Mouse (Mus musculus) left cerebral cortex, adult 8-10 months (tissue): Measurements from ENCODE around the gene Olfr281. TPM values are rescaled to one million over a fixed set of nuclear protein-coding genes. Genes with fewer than 3 reads are reported as not detected.

Source experiments
- DNase-seq, 2 experiments: peaks; one replicate each; pipeline ENCODE4 v3.0.0; 2022; ENCODE audit warnings: low spot score in 2 of 2
- total RNA-seq, 4 experiments: library from RNA; stranded (reverse); gene quantifications; 2 replicates each; pipeline ENCODE4 v1.2.4; 2022

Olfr281 gene
- total RNA-seq, 4 experiments from 2014 or later = not detected

GRCm38 (mm10) chr15:98483907-98484886, 31.8 kb downstream of the Olfr281 start:
- no peak for DNase-seq

- no peak for DNase-seq
Observed at GRCm38 (mm10) chr15:98486433-98487021, 34.1 kb downstream of the Olfr281 start.

- no peak for DNase-seq
Observed at GRCm38 (mm10) chr15:98491332-98491731, 38.9 kb downstream of the Olfr281 start.

- no peak for DNase-seq
Observed at GRCm38 (mm10) chr15:98492102-98492501, 39.7 kb downstream of the Olfr281 start, which contains the start of gene Olfr279. Gene Olfr279, plus strand, starts transcription at chr15:98492402.

GRCm38 (mm10) chr15:98497631-98498030, 45.2 kb downstream of the Olfr281 start:
- DNase-seq = no peak

GRCm38 (mm10) chr15:98503317-98503716, 50.9 kb downstream of the Olfr281 start:
- DNase-seq = no peak

- no peak for DNase-seq
Observed at GRCm38 (mm10) chr15:98504514-98504913, 52.1 kb downstream of the Olfr281 start.

- DNase-seq = no peak
Observed at GRCm38 (mm10) chr15:98506253-98506957, 54.0 kb downstream of the Olfr281 start.

GRCm38 (mm10) chr15:98507321-98507720, 54.9 kb downstream of the Olfr281 start:
- no peak for DNase-seq

GRCm38 (mm10) chr15:98509387-98509786, 57.0 kb downstream of the Olfr281 start:
- no peak for DNase-seq

Other genes with a start within 250 kb of the Olfr281 start
- under 1 TPM in 2 of 4 experiments, not detected in 2; 0.17 to 0.35 TPM for gene Gm44579, start 231.6 kb upstream of the Olfr281 start, total RNA-seq
- gene Olfr287, start 231.5 kb upstream of the Olfr281 start, total RNA-seq = 1 to 10 TPM; 4.2 to 4.9 (median 4.5) TPM
- gene Olfr286, start 218.1 kb upstream of the Olfr281 start, total RNA-seq = not detected
- gene H1fnt, start 195.3 kb upstream of the Olfr281 start, total RNA-seq = not detected
- gene Zfp641, start 156.4 kb upstream of the Olfr281 start, total RNA-seq = 1 to 10 TPM; 7.4 to 8.3 (median 8.1) TPM
- gene Olfr285, start 135.2 kb upstream of the Olfr281 start, total RNA-seq = not detected
- not detected for gene Olfr284, start 111.6 kb upstream of the Olfr281 start, total RNA-seq
- not detected for gene Olfr283, start 71.6 kb upstream of the Olfr281 start, total RNA-seq
- not detected for gene Olfr282, start 21.4 kb upstream of the Olfr281 start, total RNA-seq
- gene OR5BS1P, start 17.3 kb downstream of the Olfr281 start, total RNA-seq = not detected
- gene Lalba, start 30.1 kb downstream of the Olfr281 start, total RNA-seq = not detected
- gene Olfr279, start 39.8 kb downstream of the Olfr281 start, total RNA-seq = not detected
- 10 to 100 TPM; 54.0 to 61.0 (median 56.8) TPM for gene Kansl2, start 81.7 kb downstream of the Olfr281 start, total RNA-seq
- 10 to 100 TPM; 35.1 to 44.7 (median 40.9) TPM for gene Ccnt1, start 118.3 kb downstream of the Olfr281 start, total RNA-seq
- not detected for gene 4930415O20Rik, start 118.4 kb downstream of the Olfr281 start, total RNA-seq
- 10 to 100 TPM; 39.7 to 46.1 (median 41.2) TPM for gene Adcy6, start 157.5 kb downstream of the Olfr281 start, total RNA-seq
- gene Cacnb3, start 178.3 kb downstream of the Olfr281 start, total RNA-seq = 100 to 1,000 TPM; 212 to 229 (median 221) TPM
- 10 to 100 TPM; 77.3 to 95.7 (median 87.1) TPM for gene Ddx23, start 210.3 kb downstream of the Olfr281 start, total RNA-seq
- gene Rnd1, start 224.9 kb downstream of the Olfr281 start, total RNA-seq = 10 to 100 TPM; 15.6 to 22.9 (median 20.5) TPM